In the genomic region with DNA sequence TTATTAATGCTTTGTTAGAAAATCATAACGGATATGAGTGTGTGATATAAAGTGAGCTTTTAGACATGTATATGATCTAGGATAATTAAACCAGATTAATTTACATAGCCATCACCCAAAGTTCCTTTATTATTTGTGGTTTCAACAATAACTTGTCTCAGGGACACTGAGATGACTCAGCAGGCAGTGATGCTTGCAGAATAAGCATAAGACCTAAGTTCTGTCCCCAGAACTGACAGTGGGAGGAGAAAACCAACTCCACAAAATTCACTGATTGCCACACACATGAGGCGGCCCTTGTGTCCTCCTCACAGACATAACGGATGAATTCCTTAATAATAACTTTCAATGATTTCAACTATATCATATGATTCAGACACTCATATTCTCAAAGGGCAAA, we compare ENCODE assay signal across 19 mouse cellular contexts.
"Had no signal": no experiment of that assay in that cellular context is flagged by ENCODE, and none has a peak within 500 bp of the region (broad histone marks: within the 10 kb centered on the region; RNA-seq: fewer than 3 reads in every experiment).

No protein-coding gene starts in this region.

- H3K9me3 ChIP-seq: limb, embryonic 12.5 days; limb, embryonic 15.5 days; lung, embryonic 15.5 days; megakaryocyte, embryonic 14.5 days; stomach, embryonic 15.5 days had no signal

- H3K36me3 ChIP-seq: limb, embryonic 12.5 days; limb, embryonic 15.5 days; lung, embryonic 15.5 days; stomach, embryonic 15.5 days had no signal

- H3K27ac ChIP-seq: kidney, postnatal 0 days; layer of hippocampus, adult 2 months; limb, embryonic 12.5 days; limb, embryonic 15.5 days; liver, embryonic 14.5 days; lung, embryonic 15.5 days; stomach, embryonic 15.5 days had no signal

- H3K9ac ChIP-seq: limb, embryonic 12.5 days; limb, embryonic 15.5 days; liver, embryonic 14.5 days; liver, postnatal 0 days; lung, embryonic 15.5 days; stomach, embryonic 15.5 days had no signal

- H3K27me3 ChIP-seq: limb, embryonic 12.5 days; limb, embryonic 15.5 days; lung, embryonic 15.5 days; megakaryocyte, embryonic 14.5 days; stomach, embryonic 15.5 days had no signal

- H3K4me3 ChIP-seq: layer of hippocampus, adult 2 months; limb, embryonic 12.5 days; limb, embryonic 15.5 days; lung, embryonic 15.5 days; megakaryocyte, embryonic 14.5 days; stomach, embryonic 15.5 days had no signal

- H3K4me2 ChIP-seq: limb, embryonic 12.5 days; limb, embryonic 15.5 days; liver, embryonic 11.5 days; lung, embryonic 15.5 days; midbrain, embryonic 11.5 days; stomach, embryonic 15.5 days had no signal

- DNase-seq: kidney, adult 2 months; kidney, postnatal 25 days; layer of hippocampus, adult 9-11 months; liver, postnatal 0 days; lung, postnatal 10 days; lung, postnatal 36 days; midbrain, embryonic 14.5 days; right cerebral cortex, postnatal 4 days; thymus, postnatal 25 days had no signal

- ATAC-seq: liver, postnatal 0 days had no signal

- H3K4me1 ChIP-seq: lung, embryonic 15.5 days; stomach, embryonic 15.5 days had no signal
